Mouse (Mus musculus) MEL (cell line): ENCODE data around the gene Dnase1l1. TPM values are rescaled to one million over a fixed set of nuclear protein-coding genes. Genes with fewer than 3 reads are reported as not detected.

ENCODE experiments used
- DNase-seq: peaks from one replicate; pipeline ENCODE4 v3.0.0; 2011; ENCODE audit warnings: low read depth, low spot score
- H3K27ac ChIP-seq: 2 replicates; pipeline ENCODE4 v1.5.1; 2012; ENCODE audit warnings: low read depth, mild to moderate bottlenecking, control low read depth, low read length, moderate library complexity; ENCODE audit not compliant: control insufficient read depth
- H3K27me3 ChIP-seq, 2 experiments: fragments of 150-350 bp in 1 of 2; sonication (generic) in 1 of 2; 2 replicates each; pipeline ENCODE4 v1.6.1; 2012; ENCODE audit warnings: low read length in 2 of 2, mild to moderate bottlenecking in 2 of 2, improper control_type of control experiment in 1 of 2, moderate library complexity in 1 of 2; ENCODE audit not compliant: insufficient read depth in 2 of 2, control insufficient read depth in 1 of 2
- H3K36me3 ChIP-seq, 2 experiments: 2 replicates each; pipeline ENCODE4 v1.6.1; 2012 to 2014; ENCODE audit warnings: low read length in 2 of 2, improper control_type of control experiment in 1 of 2, inconsistent platforms in 1 of 2, mild to moderate bottlenecking in 1 of 2; ENCODE audit not compliant: insufficient read depth in 2 of 2, control insufficient read depth in 1 of 2
- H3K4me1 ChIP-seq, 2 experiments: fragments of 150-350 bp in 1 of 2; sonication (generic) in 1 of 2; 2 replicates each; pipeline ENCODE4 v1.6.1; 2012; ENCODE audit warnings: low read length in 2 of 2, improper control_type of control experiment in 1 of 2, mild to moderate bottlenecking in 1 of 2; ENCODE audit not compliant: insufficient read depth in 2 of 2, control insufficient read depth in 1 of 2
- H3K4me3 ChIP-seq, 2 experiments: fragments of 150-350 bp in 1 of 2; sonication (generic) in 1 of 2; 2 replicates each; pipeline ENCODE4 v1.5.1; 2012; ENCODE audit warnings: low read depth in 2 of 2, low read length in 2 of 2, mild to moderate bottlenecking in 2 of 2, moderate library complexity in 2 of 2, control low read depth in 1 of 2, improper control_type of control experiment in 1 of 2; ENCODE audit not compliant: control insufficient read depth in 1 of 2, insufficient read depth in 1 of 2
- H3K79me2 ChIP-seq: 2 replicates; pipeline ENCODE4 v1.6.1; 2012; ENCODE audit warnings: mild to moderate bottlenecking, low read length, moderate library complexity; ENCODE audit not compliant: control insufficient read depth, poor library complexity, insufficient read depth
- H3K9ac ChIP-seq: 2 replicates; pipeline ENCODE4 v1.6.1; 2012; ENCODE audit warnings: low read depth, mild to moderate bottlenecking, control low read depth, low read length, moderate library complexity; ENCODE audit not compliant: control insufficient read depth, poor library complexity, severe bottlenecking
- H3K9me3 ChIP-seq: fragments of 150-350 bp; sonication (generic); replicated peaks from 2 replicates; pipeline ENCODE4 v1.6.1; 2012; ENCODE audit warnings: mild to moderate bottlenecking, low read length, improper control_type of control experiment, moderate library complexity; ENCODE audit not compliant: insufficient read depth
- ELF1 ChIP-seq: IDR thresholded peaks from 2 replicates; pipeline ENCODE4 v1.6.1; 2014; ENCODE audit warnings: low read depth, mild to moderate bottlenecking, inconsistent platforms, low read length, improper control_type of control experiment, moderate library complexity
- EP300 ChIP-seq, 2 experiments: IDR thresholded peaks; 2 replicates each; pipeline ENCODE4 v1.6.1; 2011; ENCODE audit warnings: improper control_type of control experiment in 2 of 2, low read length in 2 of 2, low read depth in 1 of 2, mild to moderate bottlenecking in 1 of 2
- ETS1 ChIP-seq: IDR thresholded peaks from 2 replicates; pipeline ENCODE4 v1.6.1; 2012; ENCODE audit warnings: low read depth, mild to moderate bottlenecking, inconsistent platforms, low read length, improper control_type of control experiment, moderate library complexity
- HCFC1 ChIP-seq: IDR thresholded peaks from 2 replicates; pipeline ENCODE4 v1.6.1; 2012; ENCODE audit warnings: low read depth, mild to moderate bottlenecking, inconsistent platforms, low read length, improper control_type of control experiment, moderate library complexity
- MAFK ChIP-seq: IDR thresholded peaks from 2 replicates; pipeline ENCODE4 v1.6.1; 2011; ENCODE audit warnings: low read depth, mild to moderate bottlenecking, low read length, improper control_type of control experiment, borderline replicate concordance
- MAZ ChIP-seq: IDR thresholded peaks from 2 replicates; pipeline ENCODE4 v1.6.1; 2012; ENCODE audit warnings: low read depth, mild to moderate bottlenecking, inconsistent platforms, low read length, improper control_type of control experiment
- MXI1 ChIP-seq: IDR thresholded peaks from 2 replicates; pipeline ENCODE4 v1.6.1; 2011; ENCODE audit warnings: mild to moderate bottlenecking, low read depth, low read length, improper control_type of control experiment
- MYC ChIP-seq: IDR thresholded peaks from 2 replicates; pipeline ENCODE4 v1.6.1; 2011; ENCODE audit warnings: low read depth, mild to moderate bottlenecking, low read length, improper control_type of control experiment, moderate library complexity
- NELFE ChIP-seq: IDR thresholded peaks from 2 replicates; pipeline ENCODE4 v1.6.1; 2011; ENCODE audit warnings: low read depth, low read length, improper control_type of control experiment
- SIN3A ChIP-seq: IDR thresholded peaks from 2 replicates; pipeline ENCODE4 v1.6.1; 2012; ENCODE audit warnings: low read length, improper control_type of control experiment, inconsistent platforms
- SMC3 ChIP-seq: IDR thresholded peaks from 2 replicates; pipeline ENCODE4 v1.6.1; 2011; ENCODE audit warnings: low read depth, low read length, improper control_type of control experiment
- ZC3H11A ChIP-seq: IDR thresholded peaks from 2 replicates; pipeline ENCODE4 v1.6.1; 2012; ENCODE audit warnings: low read depth, mild to moderate bottlenecking, inconsistent platforms, low read length, improper control_type of control experiment
- ZKSCAN1 ChIP-seq: IDR thresholded peaks from 2 replicates; pipeline ENCODE4 v1.6.1; 2012; ENCODE audit warnings: low read depth, mild to moderate bottlenecking, inconsistent platforms, low read length, improper control_type of control experiment, moderate library complexity
- polyA plus RNA-seq, 2 experiments: library from polyadenylated mRNA; stranded (reverse) in 1 of 2; unstranded in 1 of 2; fragments of >175 nt in 1 of 2; fragments of >200 nt in 1 of 2; gene quantifications; 2 replicates each; pipeline versions ENCODE4 v1.2.1 to v1.2.4; 2012; ENCODE audit warnings: low replicate concordance in 2 of 2, low read depth in 1 of 2; ENCODE audit not compliant: insufficient read length in 2 of 2, insufficient read depth in 1 of 2, missing spikeins in 1 of 2
- total RNA-seq: library from RNA; depleted of rRNA; stranded (reverse); fragments of 300-350 nt; gene quantifications from 2 replicates; pipeline ENCODE4 v1.2.3, GENCODE M21; 2012

Dnase1l1 gene
- total and polyA plus RNA-seq, 3 experiments, result 5.0 to 9.5 TPM; not detected in 1

GRCm38 (mm10) chrX:74304867-74305700, 22.9 kb upstream of the Dnase1l1 start, which contains the start of gene Gdi1 (continued):
- TF ChIP-seq HCFC1 (peak; percentile 66; the same call in 1 of the 2 replicates), MXI1 (peak; percentile 77), SMC3 (0 out of 2 replicates have a peak, but pooled peaks have one; percentile 14), EP300 (IDR thresholded peaks at IDR 0.05; ENCODE audit: low read depth in 1 of 2, low read length in 2 of 2) (no peak)

DNA sequence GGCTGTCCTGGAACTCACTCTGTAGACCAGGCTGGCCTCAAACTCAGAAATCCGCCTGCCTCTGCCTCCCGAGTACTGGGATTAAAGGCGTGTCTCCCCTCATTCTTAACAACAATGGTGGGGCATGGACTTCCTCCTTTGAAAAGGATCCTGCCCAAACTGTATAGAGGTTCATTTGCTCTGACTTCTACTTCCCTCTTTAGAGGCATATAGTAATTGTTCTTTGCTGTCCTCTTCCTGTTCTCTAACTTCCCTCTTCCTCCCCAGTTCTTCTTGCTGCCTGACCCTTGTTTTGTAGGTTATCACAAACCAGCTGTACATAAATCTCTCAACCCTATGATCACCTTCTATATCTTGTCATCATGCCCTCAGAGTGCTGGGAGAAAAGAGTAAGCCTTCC, 17.6 kb upstream of the Dnase1l1 start:
- Histone ChIP-seq H3K79me2 (peaks cover 10% of the 10 kb centered on the region), H3K4me1 (peaks cover 6% of the 10 kb centered on the region in 2 experiments; a peak in 3 of 4 replicates), H3K27ac (peak overlapping the region; percentile 38; the same call in 1 of the 2 replicates), H3K9ac (no peak overlapping the region), H3K4me3 (no peak overlapping the region), H3K27me3 (no peaks in the 10 kb centered on the region), H3K9me3 (no peaks in the 10 kb centered on the region), H3K36me3 (peaks cover 0 to 11% of the 10 kb centered on the region in 2 experiments; a peak in 3 of 4 replicates)
- TF ChIP-seq ZC3H11A (no peak), ELF1 (peak; percentile 59; the same call in 1 of the 2 replicates), MAZ (no peak), ZKSCAN1 (no peak), ETS1 (peak; percentile 46; the same call in 1 of the 2 replicates), SMC3 (no peak), MAFK (no peak)
- peak; percentile 66 for DNase-seq

GRCm38 (mm10) chrX:74298348-74298747, 16.2 kb upstream of the Dnase1l1 start:
- Histone ChIP-seq H3K9ac (no peak overlapping the region), H3K4me3 (no peak overlapping the region)

More at GRCm38 (mm10) chrX:74298348-74298747, 16.2 kb upstream of the Dnase1l1 start:
- H3K27ac ChIP-seq, result no peak overlapping the region
- peaks cover 3 to 8% of the 10 kb centered on the region in 2 experiments; a peak in 3 of 4 replicates for H3K4me1 ChIP-seq
- peaks cover 10% of the 10 kb centered on the region for H3K79me2 ChIP-seq
- H3K36me3 ChIP-seq, result peaks cover 0 to 16% of the 10 kb centered on the region in 2 experiments; a peak in 3 of 4 replicates
- no peak for DNase-seq
- no peak for TF ChIP-seq MYC
- no peak for TF ChIP-seq SIN3A
- TF ChIP-seq NELFE, result no peak
- TF ChIP-seq ETS1, result no peak
- 0 out of 2 replicates have a peak, but pooled peaks have one; percentile 10 for TF ChIP-seq MAFK
- H3K9me3 ChIP-seq, result no peaks in the 10 kb centered on the region
- no peaks in the 10 kb centered on the region for H3K27me3 ChIP-seq
